Mouse (Mus musculus) erythroid progenitor cell, adult 5-6 weeks (primary cell): Measurements from ENCODE around the gene Gls2. TPM values are rescaled to one million over a fixed set of nuclear protein-coding genes. Genes with fewer than 3 reads are reported as not detected.
"Not testable (repeated sequence)": the region's sequence is repeated elsewhere in the genome, so short reads cannot be mapped to it uniquely, and the experiment has no call there.

Experiments
- ATAC-seq: replicated peaks from 2 replicates; pipeline ENCODE4 v1.8.0; 2016; ENCODE audit warnings: moderate number of reproducible peaks, mild to moderate bottlenecking, moderate TSS enrichment, inconsistent platforms; ENCODE audit not compliant: poor library complexity, low FRiP score, severe bottlenecking
- total RNA-seq, 2 experiments: library from RNA; stranded (forward) in 1 of 2; stranded (reverse) in 1 of 2; fragments of 150-400 nt in 1 of 2; fragments of 186-747, 209-891 nt in 1 of 2; gene quantifications; 2 replicates each; pipeline versions ENCODE4 v1.2.3 to v1.2.4; 2015 to 2017; ENCODE audit warnings: low replicate concordance in 2 of 2

Gls2 gene
- total RNA-seq, 2 experiments from 2014 or later, result 12.6 TPM; not detected in 1

DNA sequence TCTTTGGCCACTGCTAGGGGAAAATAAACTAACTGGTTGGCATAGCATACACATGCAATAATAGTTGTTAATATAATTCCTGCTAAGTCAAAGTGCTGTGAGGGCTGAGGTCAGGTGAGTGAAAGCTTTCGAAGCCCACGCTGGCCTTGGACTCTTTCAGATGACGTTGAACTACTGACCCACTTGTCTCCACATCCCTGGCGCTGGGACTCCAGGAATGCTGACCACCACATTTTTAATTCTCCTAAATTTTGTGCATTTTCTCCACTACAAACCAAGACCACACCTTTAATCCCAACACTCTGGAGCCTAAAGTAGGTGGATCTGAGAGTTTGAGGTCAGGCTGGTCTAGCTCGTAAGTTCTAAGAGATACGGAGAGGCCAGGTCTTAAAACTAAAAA lies 1.1 kb upstream of the Gls2 start:
- ATAC-seq, result no peak

DNA sequence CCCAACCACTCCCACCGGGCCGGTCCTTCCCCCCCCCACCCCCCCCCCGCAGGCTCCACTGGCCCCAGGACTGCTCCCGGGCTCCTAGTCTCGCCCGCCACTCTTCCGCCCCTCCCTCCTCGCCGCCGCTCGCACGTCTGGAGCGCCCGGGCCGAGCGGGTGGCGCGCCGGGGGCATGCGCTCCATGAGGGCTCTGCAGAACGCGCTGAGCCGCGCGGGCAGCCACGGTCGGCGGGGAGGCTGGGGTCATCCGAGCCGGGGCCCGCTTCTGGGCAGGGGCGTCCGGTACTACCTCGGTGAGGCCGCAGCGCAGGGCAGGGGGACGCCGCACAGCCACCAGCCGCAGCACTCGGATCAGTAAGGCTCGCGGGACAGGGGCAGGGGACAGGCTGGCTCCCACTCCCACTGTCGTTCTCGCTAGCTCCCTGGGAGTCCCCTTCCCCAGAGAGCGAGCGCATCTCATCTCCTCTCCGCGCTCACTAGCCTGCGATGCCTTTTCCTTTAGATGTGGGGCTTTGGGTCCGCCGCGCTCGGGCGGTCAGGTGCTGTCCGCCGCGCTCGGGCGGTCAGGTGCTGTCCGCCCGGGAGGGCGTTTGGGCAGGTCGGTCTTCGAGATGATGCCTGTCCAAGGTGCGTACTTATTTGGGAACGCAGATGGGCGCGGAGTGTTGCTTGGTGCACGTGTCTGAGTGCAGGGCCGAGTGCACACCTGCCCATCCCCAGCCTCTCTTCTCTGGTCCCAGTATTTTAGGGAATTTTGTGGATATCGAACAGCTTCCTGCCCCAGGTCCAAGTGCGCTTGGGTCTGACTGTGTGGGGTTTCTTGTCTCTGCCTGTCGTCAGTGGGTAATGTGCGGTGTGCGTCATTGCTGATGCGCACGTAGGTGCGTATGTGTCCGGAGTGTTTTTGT lies 549 bp downstream of the Gls2 start:
- peak; percentile 70 for ATAC-seq

GRCm38 (mm10) chr10:128201856-128202255 lies 7.6 kb downstream of the Gls2 start:
- no peak for ATAC-seq

GRCm38 (mm10) chr10:128204941-128205340 lies 10.7 kb downstream of the Gls2 start:
- no peak for ATAC-seq

GRCm38 (mm10) chr10:128208326-128208725 lies 14.1 kb downstream of the Gls2 start:
- ATAC-seq, result no peak

DNA sequence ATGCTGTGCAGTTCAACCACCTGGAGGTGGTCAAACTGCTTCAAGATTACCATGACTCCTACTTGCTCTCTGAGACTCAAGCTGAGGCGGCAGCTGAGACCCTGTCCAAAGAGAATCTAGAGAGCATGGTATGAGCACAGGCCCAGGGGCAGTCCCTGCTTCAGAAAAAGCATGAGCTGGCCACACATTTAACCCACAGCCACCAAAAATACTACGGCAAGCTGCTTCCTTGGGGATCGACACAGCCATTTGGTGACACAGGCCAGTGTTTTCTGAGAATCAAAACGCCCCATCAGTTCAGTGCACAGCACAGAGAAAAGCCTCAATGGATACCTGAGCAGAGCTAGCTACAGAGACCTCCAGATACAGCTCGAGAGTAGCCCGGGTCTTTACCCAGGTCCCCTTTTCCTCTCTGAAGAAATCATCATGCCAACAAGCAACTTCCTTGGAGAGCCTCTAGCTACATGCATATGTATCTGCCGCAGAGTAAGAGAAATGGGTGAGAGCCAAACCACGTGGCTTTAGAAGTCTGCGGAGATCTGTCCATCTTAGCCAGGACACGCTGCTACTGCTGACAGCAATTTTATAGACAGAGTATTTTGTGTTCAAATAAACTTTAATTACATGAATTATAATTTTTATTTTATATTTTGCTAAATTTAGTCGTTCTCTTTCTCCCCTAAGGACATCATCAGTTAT lies 15.2 kb downstream of the Gls2 start:
- ATAC-seq, result no peak

GRCm38 (mm10) chr10:128210131-128210530 lies 15.9 kb downstream of the Gls2 start:
- no peak for ATAC-seq

GRCm38 (mm10) chr10:128210954-128211353 lies 16.7 kb downstream of the Gls2 start:
- peak; percentile 25; the same call in 1 of the 2 replicates for ATAC-seq

DNA sequence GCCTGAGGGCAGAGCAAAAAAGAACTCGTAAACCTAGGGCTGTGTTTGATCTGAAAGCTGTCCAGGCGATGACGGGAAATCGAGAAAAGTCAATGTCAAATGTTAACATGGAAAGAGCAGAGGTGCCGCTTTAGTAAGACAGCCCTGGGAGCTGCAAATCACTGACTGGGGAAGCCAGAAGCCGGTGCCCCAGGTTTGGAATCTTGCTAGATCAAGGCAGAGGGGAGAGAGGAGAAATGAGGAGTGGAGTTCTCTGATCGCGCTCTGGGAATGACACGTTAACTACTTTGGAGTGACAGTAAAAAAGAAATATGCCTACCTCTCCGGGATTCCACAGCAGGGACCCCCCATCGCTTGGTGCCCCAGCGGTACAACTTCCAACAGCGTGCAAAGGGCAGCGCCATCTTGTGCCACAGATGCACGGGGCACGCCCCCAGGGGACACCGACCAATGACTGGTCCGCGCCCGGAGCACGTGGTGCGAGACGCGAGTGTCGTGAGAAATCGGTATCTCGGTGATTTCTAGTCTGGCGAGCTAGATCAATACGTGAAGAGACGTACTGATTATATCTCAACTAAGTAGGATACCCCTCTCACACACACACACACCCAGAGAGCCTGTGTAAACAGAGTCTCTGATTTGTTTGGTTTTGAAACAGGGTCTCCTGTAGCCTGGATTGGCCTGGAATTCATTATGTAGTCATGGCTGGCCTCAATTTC lies 17.3 kb downstream of the Gls2 start, which contains the start of gene Spryd4:
TSS of gene Spryd4 (minus strand) at position 418 of the 719 bp plus-strand sequence.
- ATAC-seq, result peak; percentile 92

GRCm38 (mm10) chr10:128212148-128212547 lies 17.9 kb downstream of the Gls2 start:
- ATAC-seq, result no peak

DNA sequence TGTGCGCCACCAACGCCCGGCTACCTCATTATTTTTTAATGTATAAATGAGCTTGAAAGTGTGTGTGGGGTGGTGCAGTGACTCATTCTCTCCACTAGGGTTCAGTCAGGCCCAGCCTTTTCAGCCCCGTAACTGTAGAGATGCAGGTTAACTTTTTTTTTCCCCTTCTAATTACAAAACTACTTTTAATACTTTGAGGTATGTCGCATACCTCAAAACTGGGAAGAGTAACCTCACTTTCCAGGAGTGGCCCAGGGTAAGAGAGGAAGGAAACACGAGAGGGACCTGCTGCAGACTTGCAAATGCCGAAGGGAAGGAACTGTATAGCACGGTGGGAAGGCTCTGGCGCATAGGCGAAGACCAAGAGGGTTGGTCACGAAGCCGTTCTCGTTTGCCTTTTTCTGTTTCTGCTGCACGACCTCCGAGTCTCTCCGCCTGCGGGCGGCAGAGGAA lies 18.6 kb downstream of the Gls2 start:
- ATAC-seq, result peak; percentile 80

GRCm38 (mm10) chr10:128214112-128214511 lies 19.9 kb downstream of the Gls2 start:
- ATAC-seq, result not testable (repeated sequence)

DNA sequence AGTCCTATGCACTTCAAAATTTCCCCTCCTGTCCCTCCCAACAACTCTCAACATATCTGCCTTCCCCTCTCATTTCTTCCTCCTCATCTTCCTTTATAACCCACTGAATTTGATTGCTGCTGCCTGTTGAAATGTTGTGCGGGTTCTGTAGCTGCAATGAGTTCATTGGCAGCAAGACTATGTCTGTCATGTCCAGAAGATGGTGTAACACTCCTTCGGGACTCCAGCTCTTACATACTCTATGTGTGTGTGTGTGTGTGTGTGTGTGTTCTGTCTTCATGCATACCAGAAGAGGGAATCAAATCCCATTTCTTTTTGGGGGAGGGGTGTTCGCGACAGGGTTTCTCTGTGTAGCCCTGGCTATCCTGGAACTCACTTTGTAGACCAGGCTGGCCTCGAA lies 20.7 kb downstream of the Gls2 start:
- ATAC-seq, result no peak

DNA sequence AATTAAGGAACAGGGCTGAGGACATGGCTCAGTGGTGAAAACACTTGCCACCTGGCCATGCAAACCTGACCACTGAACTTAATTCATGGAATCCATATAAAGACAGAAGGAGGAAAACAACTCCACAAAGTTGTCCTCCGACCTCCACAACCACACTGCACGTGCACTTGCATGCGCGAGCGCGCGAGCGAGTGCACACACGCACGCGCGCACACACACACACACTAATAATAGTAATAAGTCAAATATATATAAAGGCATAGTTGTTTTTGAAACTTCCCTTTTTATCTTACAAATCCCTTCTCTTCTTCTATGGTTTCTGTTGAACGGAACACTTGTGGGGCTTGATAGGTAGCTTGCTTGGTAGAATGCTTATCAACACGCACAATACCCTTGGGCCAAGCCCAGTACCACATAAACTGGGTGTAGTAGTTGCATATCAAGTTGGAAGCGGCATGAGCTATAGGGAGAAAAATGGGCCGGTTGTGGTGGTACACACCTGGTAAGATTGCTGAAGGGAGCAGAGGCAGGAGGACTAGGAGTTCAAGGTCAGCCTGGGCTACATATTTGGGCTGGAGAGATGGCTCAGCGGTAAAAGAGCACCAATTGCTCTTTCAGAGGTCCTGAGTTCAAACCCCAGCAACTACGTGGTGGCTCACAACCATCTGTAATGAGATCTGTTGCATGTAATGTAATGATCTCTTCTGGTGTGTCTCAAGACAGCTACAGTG lies 24.3 kb downstream of the Gls2 start:
- peak; percentile 83 for ATAC-seq

GRCm38 (mm10) chr10:128221533-128222286 lies 27.5 kb downstream of the Gls2 start:
- no peak for ATAC-seq

DNA sequence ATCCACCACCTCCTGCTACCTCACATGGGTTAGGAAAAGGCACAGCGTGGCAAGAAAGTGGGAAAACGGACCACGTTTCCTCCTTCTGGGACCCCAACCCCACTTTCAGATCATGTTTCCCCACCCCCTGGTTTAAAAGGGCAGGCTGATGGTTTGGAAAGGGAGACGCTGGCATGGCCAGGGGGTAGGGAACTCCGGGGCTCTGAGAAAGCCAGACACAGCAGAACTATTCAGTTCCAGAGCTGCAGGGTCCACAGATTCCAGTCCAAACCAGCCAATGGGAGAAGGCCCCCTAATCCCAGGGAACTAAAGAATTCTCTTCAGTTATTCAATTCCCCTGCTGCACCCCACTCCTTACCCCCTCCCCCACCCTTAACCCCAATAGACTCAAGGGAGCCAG lies 30.8 kb downstream of the Gls2 start:
- ATAC-seq, result no peak

GRCm38 (mm10) chr10:128225538-128225937 lies 31.3 kb downstream of the Gls2 start, which contains the start of gene Mip:
TSS of gene Mip (plus strand) at chr10:128225838.
- ATAC-seq, result no peak

DNA sequence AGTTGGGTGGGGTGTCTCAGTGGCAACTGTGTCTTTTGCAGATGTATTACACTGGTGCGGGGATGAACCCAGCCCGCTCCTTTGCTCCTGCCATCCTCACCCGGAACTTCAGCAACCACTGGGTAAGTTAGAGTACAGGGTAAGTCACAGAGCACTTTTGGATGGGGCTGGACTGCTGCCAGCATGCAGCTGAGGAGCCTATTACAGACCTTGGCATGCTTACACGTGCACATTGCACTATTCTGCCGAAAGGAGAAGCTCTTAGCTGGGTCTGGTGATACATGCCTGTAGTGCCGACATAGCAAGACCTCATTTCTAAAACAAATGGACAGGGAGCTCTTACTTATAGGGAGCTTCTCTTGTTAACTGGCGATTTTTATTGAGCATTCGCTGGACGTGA lies 33.3 kb downstream of the Gls2 start:
- no peak for ATAC-seq

DNA sequence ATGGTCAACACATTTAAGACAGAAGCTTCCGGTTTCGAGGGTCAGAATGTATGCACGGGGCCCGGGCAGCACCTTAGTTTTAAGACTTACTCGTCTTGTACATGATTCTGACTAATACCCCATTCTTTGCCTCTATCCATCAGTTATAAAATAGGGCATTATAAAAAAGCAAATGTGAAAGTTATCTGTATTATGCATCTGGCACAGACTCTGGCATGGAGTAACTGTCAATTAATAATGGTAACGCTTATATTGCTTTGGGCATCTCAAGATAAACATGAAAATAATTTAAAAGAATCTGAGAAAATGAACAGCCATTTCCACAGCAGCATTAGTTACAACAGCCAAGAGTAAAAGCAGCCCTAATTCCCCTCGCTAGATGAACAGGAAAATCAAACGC lies 33.8 kb downstream of the Gls2 start:
- no peak for ATAC-seq
